ENCODE assay signal across 15 mouse cellular contexts in genomic region chr14:34377121-34377520, GRCm38 (mm10). TPM values are rescaled to one million over a fixed set of nuclear protein-coding genes. Genes with fewer than 3 reads are reported as not detected.
DNase-seq lines count a peak whose midpoint lies in the region; ATAC-seq and TF ChIP-seq lines count a peak whose summit lies in the region.
"Had no signal": no experiment of that assay in that cellular context is flagged by ENCODE, and none has a peak within 500 bp of the region (broad histone marks: within the 10 kb centered on the region; RNA-seq: fewer than 3 reads in every experiment).

No protein-coding gene starts in this region.

- H3K4me1 ChIP-seq in kidney, adult 2 months (ENCODE audit: control insufficient read depth, insufficient read depth, low read length): no peaks in the 10 kb centered on the region
- H3K4me1 ChIP-seq in spleen, adult 2 months (ENCODE audit: control insufficient read depth, insufficient read depth, insufficient read length): no peaks in the 10 kb centered on the region

- TF ChIP-seq POLR2A in kidney, adult 2 months (IDR thresholded peaks at IDR 0.05; ENCODE audit: low read depth, low read length): no peak
- TF ChIP-seq POLR2A in spleen, adult 2 months (IDR thresholded peaks at IDR 0.05; ENCODE audit: low read depth, low read length): no peak

- 81% methylated on average over 4 of the region's 4 CpGs for WGBS in kidney, adult 2 months
- WGBS in spleen, adult 2 months: 69% methylated on average over 4 of the region's 4 CpGs

- no peaks in the 10 kb centered on the region for H3K36me3 ChIP-seq in kidney, adult 2 months (ENCODE audit: control insufficient read depth, insufficient read depth, low read length)
- no peaks in the 10 kb centered on the region for H3K36me3 ChIP-seq in spleen, adult 2 months (ENCODE audit: control insufficient read depth, insufficient read depth, low read length)
- H3K36me3 ChIP-seq: limb, embryonic 12.5 days had no signal

- H3K4me3 ChIP-seq in kidney, adult 2 months (ENCODE audit: insufficient read depth, low read depth, low read length): peak overlapping the region; percentile 43; the same call in 1 of the 2 replicates
- H3K4me3 ChIP-seq in spleen, adult 2 months (ENCODE audit: extremely low read depth, insufficient read depth, insufficient read length): no peak overlapping the region; the same call in 1 of the 2 replicates
- H3K4me3 ChIP-seq: limb, embryonic 12.5 days had no signal

- no peaks in the 10 kb centered on the region for H3K27me3 ChIP-seq in kidney, adult 2 months (replicated peaks; ENCODE audit: control insufficient read depth, insufficient read depth, low read length)
- no peaks in the 10 kb centered on the region for H3K27me3 ChIP-seq in spleen, adult 2 months (ENCODE audit: control insufficient read depth, insufficient read depth, low read length)
- H3K27me3 ChIP-seq: limb, embryonic 12.5 days had no signal

- no peak for ATAC-seq in inflammation-experienced regulatory T-cells, adult 6 months

- peak overlapping the region; percentile 65 for H3K27ac ChIP-seq in kidney, adult 2 months (ENCODE audit: insufficient read depth, low read depth, low read length)
- H3K27ac ChIP-seq in spleen, adult 2 months (ENCODE audit: insufficient read depth, low read length): 0 out of 2 replicates have a peak overlapping the region, but pooled peaks have one; percentile 13
- H3K27ac ChIP-seq: hindbrain, embryonic 14.5 days had no signal

- DNase-seq in adrenal gland, postnatal 14 days: peak; percentile 27
- no peak for DNase-seq in adrenal gland, adult 8-10 months
- no peak for DNase-seq in kidney, adult 2 months
- DNase-seq in kidney, postnatal 14 days: no peak
- DNase-seq in spleen, adult 2 months (ENCODE audit: low read depth in 1 of 2, low spot score in 2 of 2): no peak
- DNase-seq in spleen, postnatal 14 days (ENCODE audit: low spot score in 2 of 2): no peak
- DNase-seq in c-Kit-positive CD71-positive TER-119-positive erythroid progenitor cells, embryonic 14.5 days (ENCODE audit: low spot score): no peak
- DNase-seq: adrenal gland, postnatal 25 days; cerebellum, adult 11 months; thymus, adult 2 months had no signal

- no peak for TF ChIP-seq CTCF in kidney, adult 2 months (conservative IDR thresholded peaks at IDR 0.05; ENCODE audit: insufficient read depth, insufficient read length, low read depth, low read length)
- TF ChIP-seq CTCF in spleen, adult 2 months (IDR thresholded peaks at IDR 0.05; ENCODE audit: extremely low read depth, insufficient read depth, insufficient read length, insufficient replicate concordance): no peak

RNA-seq across cellular contexts. Expression of gene Mmrn2, which starts 1.9 kb away (rescaled TPM):
- total RNA-seq in adrenal gland, postnatal 14 days (2021): 34.2 and 35.1 TPM in 2 replicates
- total RNA-seq in adrenal gland, adult 8-10 months (2022): 10 to 100 TPM; 27.7 to 45.8 (median 39.9) TPM
- polyA plus RNA-seq in kidney, adult 2 months (2012; rRNA removed): 16.2 and 19.4 TPM in 2 replicates
- polyA plus RNA-seq in spleen, adult 2 months (2012; rRNA removed): 8.4 and 8.9 TPM in 2 replicates
- polyA plus RNA-seq in inflammation-experienced regulatory T-cells, adult 6 months (2017; shearing (Covaris generic)): under 1 TPM in 1 of 3 experiments, not detected in 2; 0.11 TPM
- total RNA-seq: megakaryocyte, adult 5-6 weeks had no signal

RNA-seq across cellular contexts. Expression of gene Sncg, which starts 2.5 kb away (rescaled TPM):
- 17.4 and 33.4 TPM in 2 replicates for total RNA-seq in adrenal gland, postnatal 14 days (2021)
- total RNA-seq in adrenal gland, adult 8-10 months (2022): 100 to 1,000 TPM in 1 of 4 experiments, 10 to 100 TPM in 3; 19.1 to 206 (median 82.2) TPM
- 17.6 and 19.1 TPM in 2 replicates for polyA plus RNA-seq in kidney, adult 2 months (2012; rRNA removed)
- 1.6 and 2.1 TPM in 2 replicates for polyA plus RNA-seq in spleen, adult 2 months (2012; rRNA removed)
- not detected for polyA plus RNA-seq in inflammation-experienced regulatory T-cells, adult 6 months (2017; shearing (Covaris generic))
- total RNA-seq: megakaryocyte, adult 5-6 weeks had no signal

RNA-seq across cellular contexts. Expression of gene Fam25c, which starts 21.9 kb away (rescaled TPM):
- total RNA-seq in adrenal gland, postnatal 14 days (2021): 4.0 TPM in 1 of 2 replicates, not detected in the other
- total RNA-seq in adrenal gland, adult 8-10 months (2022): not detected
- 16.3 and 28.4 TPM in 2 replicates for polyA plus RNA-seq in kidney, adult 2 months (2012; rRNA removed)
- not detected in 2 replicates for polyA plus RNA-seq in spleen, adult 2 months (2012; rRNA removed)
- not detected for polyA plus RNA-seq in inflammation-experienced regulatory T-cells, adult 6 months (2017; shearing (Covaris generic))
- total RNA-seq: adrenal gland, postnatal 25 days; layer of hippocampus, postnatal 10 days; megakaryocyte, adult 5-6 weeks had no signal
- polyA plus RNA-seq: hindbrain, embryonic 14.5 days; limb, embryonic 12.5 days had no signal

Comparison
In these comparisons a context has a peak if more than half of its experiments do, and no peak if none do; other contexts are left out.
1. RNA of gene Fam25c, which starts 21.9 kb away (polyA plus RNA-seq): 16.3 to 28.4 TPM in kidney, adult 2 months; not detected in spleen, adult 2 months and not detected in inflammation-experienced regulatory T-cells, adult 6 months; every median in the first group is over 10 times any median in the second.